Mouse (Mus musculus) thymus, postnatal 10 days (tissue): ENCODE data around the gene Wipf2.
"Not testable (repeated sequence)": the region's sequence is repeated elsewhere in the genome, so short reads cannot be mapped to it uniquely, and the experiment has no call there.

Source experiments
- DNase-seq, 2 experiments: peaks; one replicate each; pipeline ENCODE4 v3.0.0; 2021; ENCODE audit warnings: low spot score in 2 of 2

Wipf2 gene

GRCm38 (mm10) chr11:98909654-98910053 lies 46.2 kb downstream of the Wipf2 start:
- peak; percentile 76 to 83 for DNase-seq

DNA sequence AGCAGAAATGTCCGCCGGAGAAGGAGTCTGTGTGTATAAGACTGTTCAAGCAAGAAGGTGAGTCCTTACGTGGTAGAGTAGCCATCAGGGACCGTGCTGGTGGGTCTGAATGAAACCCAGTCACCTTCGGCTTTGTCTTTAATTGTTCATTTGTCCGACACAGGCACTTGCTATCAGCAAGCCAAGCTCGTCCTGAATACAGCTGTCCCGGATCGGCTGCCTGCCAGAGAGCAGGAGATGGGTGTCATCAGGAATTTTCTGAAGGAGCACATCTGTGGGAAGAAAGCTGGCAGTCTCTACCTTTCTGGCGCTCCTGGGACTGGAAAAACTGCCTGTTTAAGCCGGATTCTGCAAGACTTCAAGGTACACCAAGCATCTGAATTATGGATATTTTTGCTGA lies 47.0 kb downstream of the Wipf2 start:
- no peak for DNase-seq

DNA sequence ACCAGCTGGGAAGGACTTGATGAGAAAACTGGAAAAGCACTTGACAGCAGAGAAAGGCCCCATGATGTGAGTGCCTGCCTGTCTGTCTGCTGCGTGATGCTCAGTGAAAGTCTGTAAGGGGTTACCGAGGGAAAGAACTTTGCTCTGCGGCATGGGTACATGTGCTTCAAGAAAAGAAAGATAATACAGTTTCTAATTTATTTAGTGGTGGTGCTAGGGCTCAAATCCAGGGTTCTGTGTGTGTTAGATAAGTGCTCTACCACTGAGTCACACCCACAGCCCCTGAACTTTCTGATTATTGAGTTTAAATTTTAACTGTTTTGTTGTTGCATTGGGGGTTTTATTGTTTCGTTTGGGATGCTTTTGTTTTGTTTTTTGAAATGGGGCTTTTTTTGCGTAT lies 48.1 kb downstream of the Wipf2 start:
- no peak for DNase-seq

- no peak for DNase-seq
Observed at GRCm38 (mm10) chr11:98914196-98914595, 50.8 kb downstream of the Wipf2 start.

GRCm38 (mm10) chr11:98916376-98916775 lies 52.9 kb downstream of the Wipf2 start:
- peak; percentile 41 to 56 for DNase-seq

GRCm38 (mm10) chr11:98917428-98918005 lies 54.1 kb downstream of the Wipf2 start:
- no peak for DNase-seq

DNA sequence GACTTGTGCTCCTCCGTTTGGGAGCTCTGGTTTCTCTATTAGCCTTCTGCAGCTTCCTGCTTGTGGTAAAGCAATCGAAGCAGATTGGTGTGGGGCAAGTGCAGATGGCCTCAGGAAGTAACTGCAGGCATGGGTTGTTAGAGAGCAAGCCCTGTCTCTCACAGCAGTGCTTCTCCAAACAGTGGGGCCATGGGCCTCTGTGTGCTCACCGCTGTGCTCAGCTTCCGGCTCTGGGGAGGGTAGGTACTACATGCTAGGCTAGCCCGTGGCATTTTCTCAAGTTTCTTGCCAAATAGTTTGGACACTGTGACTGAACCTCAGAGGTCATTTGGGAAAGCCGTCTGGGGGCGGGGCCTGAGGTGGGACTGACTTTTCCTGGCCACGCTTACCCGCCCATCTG lies 54.8 kb downstream of the Wipf2 start:
- DNase-seq = no peak

DNA sequence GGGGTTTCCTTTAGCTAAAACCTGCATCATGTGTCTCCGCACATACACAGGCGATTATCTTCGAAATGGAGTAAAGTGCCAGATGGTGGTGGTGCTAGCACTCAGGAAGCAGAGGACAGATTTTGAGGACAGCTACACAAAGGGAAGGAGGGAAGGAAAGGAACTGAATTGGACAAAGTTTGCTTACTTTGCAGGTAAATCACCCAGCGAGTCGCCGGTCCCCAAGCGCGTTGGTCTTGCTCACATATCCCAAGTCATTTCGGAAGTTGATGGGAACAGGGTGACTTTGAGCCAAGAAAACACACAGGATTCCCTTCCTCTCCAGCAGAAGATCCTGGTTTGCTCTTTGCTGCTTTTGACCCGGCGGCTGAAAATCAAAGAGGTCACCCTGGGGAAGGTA lies 55.6 kb downstream of the Wipf2 start:
- no peak for DNase-seq

GRCm38 (mm10) chr11:98921813-98922212 lies 58.4 kb downstream of the Wipf2 start:
- not testable (repeated sequence) for DNase-seq

GRCm38 (mm10) chr11:98922307-98922706 lies 58.9 kb downstream of the Wipf2 start:
- DNase-seq = peak; percentile 36 to 66

DNA sequence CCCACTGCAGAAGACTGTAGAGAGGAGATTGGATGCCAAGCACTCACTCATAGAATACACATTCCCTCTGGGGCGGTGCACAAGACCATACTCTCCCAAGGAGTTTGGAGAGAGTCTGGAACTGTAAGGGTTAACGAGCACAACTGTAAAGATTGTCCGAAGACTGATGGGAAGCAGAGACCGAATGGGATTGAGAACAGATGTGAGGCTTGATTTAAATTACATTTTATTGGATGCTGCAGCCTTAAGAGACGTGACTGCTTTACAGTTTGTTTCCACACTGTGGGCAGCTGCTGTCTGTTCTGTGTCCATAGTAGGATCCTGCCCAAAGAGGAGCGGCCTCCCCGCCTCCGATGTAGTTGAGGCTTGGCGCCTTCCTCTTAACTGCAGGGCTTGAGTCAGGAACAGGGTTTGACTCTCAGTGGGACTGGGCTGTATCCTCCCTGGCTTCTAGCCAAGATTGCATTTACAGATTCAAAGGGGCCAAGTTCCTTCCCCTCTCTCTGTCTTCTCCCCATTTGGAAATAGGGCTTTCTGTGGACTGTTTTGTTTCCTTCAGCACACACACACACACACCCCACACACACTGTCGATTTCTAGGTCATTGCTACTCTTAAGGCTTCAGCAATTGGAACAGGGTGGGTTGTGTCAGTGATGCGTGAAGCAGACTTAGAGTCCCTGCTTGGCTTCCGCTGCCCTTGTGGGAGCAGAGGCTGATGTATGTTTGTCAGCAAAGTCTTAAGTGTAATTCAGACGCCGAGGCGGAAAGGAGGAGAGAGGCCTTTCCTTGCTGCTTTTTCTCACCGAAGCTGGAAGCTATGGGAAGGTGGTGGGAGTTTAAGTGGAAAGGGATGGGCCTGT lies 59.6 kb downstream of the Wipf2 start:
- not testable (repeated sequence) for DNase-seq

DNA sequence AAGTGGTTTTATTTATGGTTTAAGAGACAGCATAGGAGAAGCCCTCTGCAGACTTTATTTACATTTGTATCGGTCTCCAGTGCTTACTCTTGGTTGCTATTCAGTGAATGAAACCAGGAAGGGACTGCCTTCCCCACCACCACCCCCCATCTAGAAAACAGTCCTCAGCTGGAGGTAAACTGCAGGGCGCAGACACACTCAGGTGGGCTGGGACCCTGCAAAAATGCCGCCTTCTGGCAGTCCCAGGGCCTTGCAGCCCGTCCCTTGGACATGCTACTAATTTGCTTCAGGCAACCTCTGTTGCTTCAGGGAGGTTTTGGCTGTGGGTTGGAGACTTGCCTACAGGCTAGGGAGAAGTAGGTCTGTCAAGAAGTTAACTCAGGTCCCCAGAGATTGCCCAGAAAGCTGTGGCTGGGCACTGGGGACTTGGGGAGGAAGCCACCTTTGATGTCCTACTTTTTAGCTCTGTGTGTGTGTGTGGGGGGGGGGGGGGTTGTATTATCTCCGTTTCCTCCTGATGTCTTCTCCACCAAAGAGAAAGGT lies 61.3 kb downstream of the Wipf2 start:
- no peak for DNase-seq

DNA sequence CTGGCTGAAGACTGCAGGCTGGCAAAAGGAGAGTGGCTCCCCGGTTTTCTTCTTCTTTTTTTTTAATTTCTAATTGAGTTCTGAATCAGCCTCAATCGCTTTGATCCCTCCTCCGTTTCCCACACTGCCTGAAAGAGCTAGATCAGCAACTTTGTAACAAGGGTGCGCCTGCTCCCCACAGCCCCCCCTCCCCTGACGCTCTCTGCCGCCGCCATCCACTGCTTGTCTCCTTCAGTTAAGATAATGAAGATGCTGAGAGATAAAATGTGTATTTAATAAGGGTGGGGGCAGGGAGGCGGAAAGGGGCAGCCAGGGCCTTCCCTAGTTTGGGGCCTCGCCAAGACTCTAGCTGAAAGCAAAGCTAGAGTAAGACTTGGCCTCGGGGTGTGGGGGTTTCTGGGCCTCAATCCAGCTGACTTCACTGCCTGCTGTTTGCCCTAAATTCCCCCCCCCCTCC lies 61.9 kb downstream of the Wipf2 start:
- DNase-seq = no peak

- no peak for DNase-seq
Observed at GRCm38 (mm10) chr11:98925868-98926311, 62.5 kb downstream of the Wipf2 start.

GRCm38 (mm10) chr11:98926553-98926952 lies 63.1 kb downstream of the Wipf2 start:
- no peak for DNase-seq

- DNase-seq = no peak
Observed at GRCm38 (mm10) chr11:98927438-98928076, 64.1 kb downstream of the Wipf2 start, which contains the start of gene Rara. TSS of gene Rara (plus strand) at chr11:98927818.

DNA sequence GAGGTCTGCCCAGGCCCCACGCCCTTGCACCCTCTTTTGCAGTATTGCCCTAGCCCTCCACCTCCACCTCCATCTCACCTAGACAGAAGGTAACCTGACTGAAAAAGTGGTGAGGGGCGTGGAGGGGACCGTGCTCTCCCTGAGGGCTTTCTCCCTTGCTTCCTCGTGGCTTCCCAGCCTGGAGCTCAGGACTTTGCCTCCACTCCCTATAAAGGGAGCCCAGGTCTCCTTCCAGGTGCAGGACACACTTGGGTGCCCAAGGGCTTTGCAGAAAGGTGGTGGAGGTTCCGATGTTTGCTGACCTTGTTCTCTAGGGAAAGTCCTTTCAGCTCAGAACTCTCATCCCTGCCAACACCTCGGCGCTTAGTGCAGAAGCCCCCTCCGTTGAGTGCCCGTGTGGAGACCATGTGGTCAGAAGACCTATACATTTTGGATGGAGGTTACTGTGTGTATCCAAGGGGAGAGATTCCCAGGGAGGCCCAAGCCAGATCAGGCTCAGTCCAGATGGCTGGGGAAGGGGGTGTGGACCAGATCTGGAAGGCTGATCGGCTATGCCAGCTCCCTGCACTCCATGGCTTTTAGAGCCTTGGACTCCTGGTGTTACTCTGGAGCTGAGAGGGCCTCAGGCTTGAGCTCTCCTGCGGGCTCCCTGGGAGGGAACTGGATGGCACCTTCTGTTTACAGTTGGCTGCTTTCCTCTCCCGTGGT lies 64.9 kb downstream of the Wipf2 start:
- no peak for DNase-seq

GRCm38 (mm10) chr11:98929503-98929902 lies 66.1 kb downstream of the Wipf2 start:
- DNase-seq = no peak

GRCm38 (mm10) chr11:98930127-98930601 lies 66.7 kb downstream of the Wipf2 start:
- no peak for DNase-seq

- no peak for DNase-seq
Observed at GRCm38 (mm10) chr11:98930773-98931512, 67.5 kb downstream of the Wipf2 start.
